Mouse (Mus musculus): ENCODE data around the gene Treml1. TPM values are rescaled to one million over a fixed set of nuclear protein-coding genes. Genes with fewer than 3 reads are reported as not detected.
"Not testable (repeated sequence)": the region's sequence is repeated elsewhere in the genome, so short reads cannot be mapped to it uniquely, and the experiment has no call there.

Gene Treml1
- 0.28 and 0.29 TPM in 2 replicates for polyA plus RNA-seq (2012; rRNA removed)

DNA sequence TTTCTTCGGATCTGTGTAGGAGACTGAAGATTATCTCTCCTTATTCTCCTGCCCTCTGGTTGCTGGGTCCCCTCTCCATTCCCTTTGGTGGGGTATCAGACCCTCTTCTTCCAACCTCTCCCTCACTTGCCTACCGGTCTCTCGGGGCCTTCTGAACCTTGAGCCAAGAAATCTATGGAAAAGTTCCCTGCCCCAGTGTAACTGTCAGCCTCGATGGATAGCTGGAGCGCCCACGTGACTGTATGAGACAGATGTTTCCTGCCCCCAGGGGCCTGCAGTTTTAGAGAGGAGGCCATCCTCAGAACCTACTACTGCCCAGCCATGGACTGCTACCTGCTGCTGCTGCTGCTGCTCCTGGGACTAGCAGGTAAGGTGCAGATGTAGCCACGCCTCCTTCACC is at the start of gene Treml1:
Treml1 (plus strand) TSS at position 301 of the 400 bp plus-strand sequence.
- no peak for DNase-seq (ENCODE audit: low read depth)

DNA sequence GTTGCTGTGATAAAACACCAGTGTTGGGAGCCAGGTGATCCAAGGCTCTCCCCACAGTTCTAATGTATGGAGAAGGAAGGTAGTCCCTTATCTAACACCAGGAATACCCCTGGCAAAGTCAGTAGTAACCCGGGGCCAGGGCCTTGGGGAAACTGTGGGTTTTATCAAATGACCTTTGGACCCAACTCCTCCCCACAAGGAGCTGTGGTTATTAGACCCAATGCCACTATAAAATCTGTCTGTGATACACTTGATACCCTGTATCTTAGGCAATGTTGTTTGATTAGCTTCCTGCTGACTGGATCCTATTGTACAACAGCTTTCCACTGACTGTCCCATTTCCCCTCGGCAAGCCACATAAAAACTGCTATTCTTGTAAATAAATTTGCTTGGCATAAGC is 47.6 kb upstream of the Treml1 start:
- no peak for DNase-seq (ENCODE audit: low read depth)

DNA sequence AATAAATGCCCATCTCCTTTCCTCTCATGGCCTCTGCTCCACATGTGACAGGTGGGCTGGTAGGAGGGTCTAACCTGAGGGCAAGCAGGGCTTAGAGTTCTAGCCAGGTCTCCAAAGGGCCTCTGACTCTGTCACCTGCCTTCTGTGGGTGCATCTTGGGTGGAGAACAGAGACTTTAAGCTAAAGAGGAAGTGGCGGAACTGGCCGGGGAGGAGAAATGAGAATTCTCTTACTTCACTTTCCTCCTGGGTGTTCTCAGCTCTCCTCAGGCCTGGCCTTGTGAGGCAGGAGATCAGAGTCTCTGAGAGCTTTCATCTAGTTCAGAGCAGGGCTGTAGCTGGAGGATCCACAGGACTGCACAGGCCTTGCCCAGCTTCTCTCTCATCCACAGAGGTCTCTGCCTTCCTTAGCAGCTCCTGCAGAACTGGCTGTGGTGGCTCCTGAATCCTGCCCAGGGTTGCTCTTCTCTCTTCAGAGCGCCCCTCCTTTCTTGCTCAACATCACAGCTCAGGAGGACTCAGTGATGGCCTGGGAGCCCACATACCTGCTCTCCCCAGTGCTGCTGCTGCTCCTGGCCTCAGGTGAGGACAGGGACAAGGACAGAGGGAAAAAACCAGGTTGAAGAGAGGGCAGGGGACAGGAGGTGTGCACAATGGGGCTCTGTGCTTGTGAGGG is 43.7 kb upstream of the Treml1 start, which contains the start of gene B430306N03Rik:
B430306N03Rik (plus strand) TSS at position 237 of the 675 bp plus-strand sequence.
- DNase-seq (ENCODE audit: low read depth) = not testable (repeated sequence)

DNA sequence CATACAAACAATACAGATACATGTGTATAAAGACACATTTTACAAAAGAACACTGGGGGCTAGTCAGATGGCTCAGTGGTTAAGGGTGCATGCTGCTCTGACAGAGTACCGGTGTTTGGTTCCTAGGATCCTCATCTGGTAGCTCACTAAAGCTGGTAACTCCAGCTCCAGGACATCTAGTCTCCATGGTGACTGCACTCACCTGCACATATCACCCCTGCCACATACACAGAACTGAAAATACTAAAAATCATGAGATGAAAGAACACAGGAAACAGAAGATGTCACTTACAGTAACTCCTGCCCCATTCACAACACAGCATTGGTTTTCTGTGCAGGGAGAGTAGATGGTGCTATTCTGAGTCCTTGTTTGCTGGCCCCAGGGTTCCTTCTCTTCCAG is 41.0 kb upstream of the Treml1 start:
- no peak for DNase-seq (ENCODE audit: low read depth)

DNA sequence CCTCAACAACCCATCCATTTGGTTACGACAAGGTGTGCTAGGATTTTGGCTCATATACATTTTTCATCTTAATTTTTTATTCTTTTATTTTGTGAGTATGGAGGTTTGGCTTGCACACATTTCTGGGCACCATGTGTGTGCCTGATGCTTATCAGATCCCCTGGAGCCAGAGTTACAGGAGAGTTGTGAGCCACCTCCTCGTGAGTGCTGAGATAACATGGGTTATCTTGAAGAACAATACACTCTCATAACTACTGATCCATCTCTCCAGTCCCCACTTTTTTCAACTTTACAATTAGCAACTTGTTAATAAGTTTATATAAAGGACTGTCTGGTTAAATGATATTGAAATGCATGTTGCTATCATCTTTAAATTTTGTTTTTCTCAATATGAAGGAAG is 38.4 kb upstream of the Treml1 start:
- DNase-seq (ENCODE audit: low read depth) = no peak

DNA sequence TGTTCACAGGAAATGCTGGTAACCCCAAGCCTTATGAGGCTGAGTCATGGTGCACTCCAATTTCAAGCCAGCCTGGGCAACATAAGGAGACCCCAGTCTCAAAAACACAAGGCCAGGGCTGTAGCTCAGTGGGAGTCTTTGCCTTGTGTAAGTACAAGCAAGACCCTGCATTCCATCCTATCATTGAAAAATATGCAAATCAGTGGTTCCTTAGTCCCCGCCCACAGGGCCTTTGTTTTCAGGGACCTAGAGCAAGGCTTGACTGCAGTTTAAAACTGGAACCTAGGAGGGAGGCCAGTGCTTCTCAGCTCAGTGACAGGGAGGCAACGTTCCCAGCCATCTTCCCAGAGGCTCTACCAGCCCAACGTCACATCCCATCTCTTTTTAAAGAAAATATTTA is 36.5 kb upstream of the Treml1 start:
- no peak for DNase-seq (ENCODE audit: low read depth)

DNA sequence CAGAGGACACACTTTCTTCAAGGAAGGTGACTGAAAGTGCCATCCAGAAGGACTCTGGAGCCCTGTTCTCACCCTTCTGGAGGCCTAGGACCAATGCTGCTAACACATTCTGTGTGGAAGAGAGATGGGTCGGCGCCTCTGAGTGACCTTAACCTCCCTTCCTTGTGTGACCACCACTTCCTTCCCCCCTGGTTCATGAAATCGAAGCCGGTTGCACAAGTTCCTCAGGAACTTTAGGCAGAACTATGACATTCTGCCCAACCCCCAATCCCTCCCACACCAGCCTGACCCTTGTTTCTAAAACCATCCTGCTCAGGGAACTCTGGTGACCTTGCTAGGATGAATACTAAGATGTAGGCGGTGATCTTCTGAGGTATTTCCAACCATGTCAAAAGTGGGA is 35.5 kb upstream of the Treml1 start:
- DNase-seq (ENCODE audit: low read depth) = no peak

DNA sequence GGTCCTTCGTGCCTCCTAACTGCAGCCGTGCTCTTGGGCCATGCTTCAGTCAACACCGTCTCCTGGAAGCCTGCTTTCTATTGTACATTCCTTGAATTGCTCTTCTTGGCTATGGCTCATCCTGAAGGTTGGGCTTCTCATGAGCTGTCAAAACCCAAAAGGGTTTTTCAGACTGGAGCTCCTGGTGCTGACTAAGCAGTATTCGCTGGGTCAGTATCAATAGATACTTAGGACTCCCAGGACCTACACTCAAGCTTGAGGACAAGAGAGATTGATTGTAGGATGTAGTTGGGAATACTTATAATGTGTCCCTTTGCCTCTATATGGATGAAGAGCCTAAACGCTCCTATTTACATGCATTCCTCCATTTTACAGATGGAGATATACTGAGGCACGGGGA is 34.6 kb upstream of the Treml1 start:
- no peak for DNase-seq (ENCODE audit: low read depth)

DNA sequence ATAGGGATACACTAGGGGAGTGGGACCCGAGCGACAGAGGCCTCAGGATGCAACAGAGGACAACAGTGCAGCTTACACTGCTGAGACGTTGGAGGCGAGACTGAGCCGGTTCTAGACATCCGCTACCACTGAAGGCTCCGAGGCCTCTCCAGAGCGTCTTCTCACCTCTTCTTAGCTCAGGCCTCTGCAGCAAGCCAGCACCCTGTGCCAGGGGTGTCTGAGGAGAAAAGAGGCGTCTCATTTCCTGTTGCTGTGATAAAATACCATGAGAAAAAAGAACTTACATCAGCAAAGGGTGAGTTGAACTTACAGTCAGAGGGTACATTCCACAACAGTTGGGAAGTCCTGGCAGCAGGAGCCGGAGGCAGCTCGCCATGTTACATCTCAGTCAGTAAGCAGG is 34.1 kb upstream of the Treml1 start:
- DNase-seq (ENCODE audit: low read depth) = no peak

DNA sequence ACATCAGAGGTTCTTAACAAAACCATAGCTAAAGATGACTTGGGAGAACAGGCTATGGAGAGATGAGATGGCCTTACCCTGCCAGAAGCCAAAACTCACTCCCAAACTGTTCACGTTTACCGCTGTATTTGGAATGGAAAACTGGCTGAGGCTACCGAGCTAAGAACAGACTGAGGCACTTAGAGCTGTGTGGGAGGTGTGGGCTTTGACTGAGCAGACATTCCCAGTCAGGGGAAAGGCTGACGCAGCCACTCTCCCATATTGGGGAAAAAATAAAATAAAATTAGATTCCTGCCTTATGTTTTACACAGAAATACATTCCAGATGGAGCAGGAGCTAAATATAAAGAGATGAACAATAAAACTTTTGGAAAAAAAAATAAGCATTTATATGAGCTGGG is 33.1 kb upstream of the Treml1 start:
- no peak for DNase-seq (ENCODE audit: low read depth)

DNA sequence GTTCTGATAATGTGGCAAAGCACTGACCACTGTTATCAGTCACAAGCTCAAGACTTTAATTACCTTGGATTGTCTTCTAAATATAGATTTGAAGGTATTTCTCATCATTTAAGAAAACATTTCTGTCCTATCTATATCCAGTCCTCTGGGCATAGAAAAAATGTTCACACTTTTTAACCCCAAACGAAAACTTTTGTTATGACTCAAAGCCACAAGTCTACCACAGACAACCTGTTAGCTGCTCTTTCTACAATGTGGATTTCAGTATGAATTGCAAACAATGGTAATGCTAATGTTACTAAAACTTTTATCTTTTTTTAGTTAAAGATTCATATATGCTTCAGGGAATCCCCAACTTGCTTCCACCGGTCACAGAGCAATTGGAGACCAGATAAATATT is 27.2 kb upstream of the Treml1 start:
- DNase-seq (ENCODE audit: low read depth) = no peak

DNA sequence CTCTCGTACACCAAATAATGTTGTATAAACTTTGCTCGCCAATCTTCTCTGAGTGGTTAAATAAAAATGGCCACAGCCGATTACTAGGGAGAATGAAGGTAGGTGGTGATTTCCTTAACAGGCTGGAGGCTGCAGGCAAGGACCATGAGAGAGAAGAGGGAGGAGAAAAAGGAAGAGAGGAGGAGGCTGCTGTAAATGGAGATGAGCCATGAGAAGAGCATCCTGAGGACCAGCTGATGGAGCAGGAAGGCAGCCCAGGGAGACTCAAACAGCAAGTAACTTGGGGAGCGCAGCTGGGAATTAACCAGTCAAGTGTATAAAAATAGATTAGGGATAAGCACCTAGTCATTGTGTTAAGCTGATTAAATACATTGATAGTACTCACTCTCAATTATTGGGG is 25.5 kb upstream of the Treml1 start:
- no peak for DNase-seq (ENCODE audit: low read depth)

DNA sequence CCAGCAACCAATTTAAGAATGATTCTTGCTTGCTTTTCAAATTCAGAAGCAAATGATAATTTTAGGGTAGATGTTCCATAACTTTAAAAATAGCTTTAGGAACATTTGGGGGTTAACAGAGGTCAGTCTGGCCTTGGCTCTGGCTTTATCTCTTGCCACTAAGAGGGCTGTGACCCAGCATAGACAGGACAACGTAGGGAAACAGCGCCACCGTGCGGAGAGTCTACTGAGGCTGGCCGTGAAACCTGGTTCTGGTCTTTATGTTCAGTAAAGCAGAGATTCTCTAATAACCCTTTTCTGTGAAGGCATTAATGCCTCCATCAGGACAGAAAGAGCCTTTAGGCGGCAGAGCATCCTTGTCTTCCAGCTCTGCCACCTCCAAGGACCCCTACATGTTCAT is 22.9 kb upstream of the Treml1 start:
- DNase-seq (ENCODE audit: low read depth) = no peak

DNA sequence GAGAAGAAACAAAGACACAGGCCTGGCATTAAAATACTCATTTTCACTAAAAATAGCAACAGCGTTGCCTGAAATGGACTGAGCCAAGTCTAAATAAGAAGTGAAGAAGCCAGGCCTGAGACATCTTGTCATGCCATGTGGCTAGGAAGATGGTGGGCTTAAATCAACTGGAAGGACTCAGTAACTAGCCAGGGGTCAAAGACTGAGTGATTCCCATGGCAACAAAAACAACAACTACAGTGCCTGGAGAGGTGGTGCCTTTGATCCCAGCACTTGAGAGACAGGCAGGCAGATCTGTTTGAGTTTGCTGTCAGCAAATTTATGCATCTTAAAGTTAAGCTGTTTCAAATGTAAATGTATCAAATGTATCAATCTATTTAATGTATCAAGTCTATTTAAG is 19.4 kb upstream of the Treml1 start:
- DNase-seq (ENCODE audit: low read depth) = no peak

DNA sequence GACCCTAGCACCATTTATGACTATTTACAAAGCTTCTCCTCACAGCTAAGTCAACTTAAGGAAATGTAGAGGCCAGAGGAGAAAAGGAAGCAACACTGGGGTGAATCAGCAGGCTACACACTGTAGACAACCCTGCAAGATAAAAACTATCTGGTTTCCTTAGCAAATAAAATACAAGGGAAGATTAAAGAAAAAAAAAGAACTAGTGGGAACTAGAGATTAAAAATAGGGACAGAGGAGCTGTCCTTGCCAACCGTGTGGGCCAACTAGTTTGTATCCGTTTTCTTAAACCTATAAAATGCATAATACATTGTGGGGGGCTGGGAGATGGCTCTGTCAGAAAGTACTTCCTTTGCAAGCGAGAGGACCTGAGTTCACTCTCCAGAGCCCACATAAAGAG is 17.8 kb upstream of the Treml1 start:
- DNase-seq (ENCODE audit: low read depth) = no peak

DNA sequence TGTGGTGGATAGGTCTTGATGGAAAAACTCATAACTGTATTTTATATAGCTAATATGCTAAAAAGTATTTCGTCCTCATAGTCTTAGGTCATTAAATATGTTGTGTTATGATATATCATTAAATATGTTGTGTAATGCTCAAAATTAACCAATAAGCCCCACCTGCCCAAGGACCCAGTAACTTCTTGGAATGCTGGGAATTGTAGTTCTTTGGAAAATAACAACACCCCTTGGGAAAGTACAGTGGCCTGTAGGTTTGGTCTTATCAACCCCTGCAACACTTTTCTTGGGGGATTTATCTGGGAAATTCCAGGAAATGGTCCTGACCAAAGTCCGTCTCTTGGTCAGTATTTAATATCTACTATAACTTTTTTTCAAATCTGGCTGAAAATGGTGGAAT is 16.7 kb upstream of the Treml1 start:
- DNase-seq (ENCODE audit: low read depth) = no peak

DNA sequence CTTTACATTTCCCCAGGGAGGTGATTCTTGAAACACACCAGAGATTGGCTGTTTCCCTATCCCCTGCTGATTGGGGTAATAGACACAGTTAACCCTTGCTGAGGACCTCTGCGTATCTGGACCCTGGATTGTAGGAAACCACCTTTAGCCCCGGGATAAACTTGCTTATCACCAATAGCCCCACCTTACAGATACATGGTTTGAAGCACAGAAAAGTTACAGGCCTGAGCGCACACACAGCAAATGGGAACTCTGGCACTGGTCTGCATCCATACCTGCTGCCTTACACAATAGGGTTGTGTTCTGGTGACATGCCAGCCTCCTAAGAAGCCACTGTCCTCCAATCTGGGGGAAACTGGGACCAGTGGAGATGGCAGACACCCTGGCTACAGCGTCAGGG is 13.9 kb upstream of the Treml1 start:
- no peak for DNase-seq (ENCODE audit: low read depth)

DNA sequence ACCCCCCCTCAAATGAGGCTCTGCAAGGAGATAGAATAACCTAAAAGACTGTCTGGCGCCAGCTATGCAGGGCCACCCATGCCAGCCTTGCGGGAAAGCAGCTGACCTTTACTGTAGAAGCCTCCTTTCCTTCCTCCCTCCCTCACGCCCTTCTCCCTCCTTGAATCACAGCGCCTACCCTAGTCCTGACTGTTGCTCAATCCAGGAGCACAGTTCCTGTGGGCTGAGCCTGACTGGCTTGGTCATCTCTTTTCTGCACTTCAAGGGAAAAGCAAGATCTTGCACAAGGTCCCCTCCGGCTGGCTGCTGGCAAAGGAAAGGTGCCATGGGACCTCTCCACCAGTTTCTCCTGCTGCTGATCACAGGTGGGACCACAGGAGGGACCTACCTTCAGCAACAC is 13.5 kb upstream of the Treml1 start, which contains the start of gene Trem2:
Trem2 (plus strand) TSS at position 171 of the 400 bp plus-strand sequence.
- DNase-seq (ENCODE audit: low read depth) = no peak

DNA sequence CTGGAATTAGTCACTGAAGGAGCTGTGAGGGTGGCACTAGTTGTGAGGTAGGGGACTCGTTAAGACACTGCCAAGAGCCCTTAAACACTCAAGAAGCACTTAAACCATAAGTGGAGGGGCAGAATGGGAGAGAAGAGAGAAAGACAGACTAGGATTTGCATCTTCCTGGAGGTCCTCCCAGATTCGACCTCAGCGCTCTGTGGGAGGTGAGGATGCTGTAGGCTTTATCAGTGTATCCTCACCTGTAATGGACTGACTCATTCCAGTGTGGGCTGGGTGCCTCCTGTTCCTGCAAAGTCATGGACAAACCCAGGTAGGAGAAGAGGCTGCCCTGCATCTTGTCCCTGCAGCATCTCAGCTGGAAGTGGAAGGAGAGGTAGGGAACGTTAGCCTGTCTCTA is 12.9 kb upstream of the Treml1 start:
- no peak for DNase-seq (ENCODE audit: low read depth)

DNA sequence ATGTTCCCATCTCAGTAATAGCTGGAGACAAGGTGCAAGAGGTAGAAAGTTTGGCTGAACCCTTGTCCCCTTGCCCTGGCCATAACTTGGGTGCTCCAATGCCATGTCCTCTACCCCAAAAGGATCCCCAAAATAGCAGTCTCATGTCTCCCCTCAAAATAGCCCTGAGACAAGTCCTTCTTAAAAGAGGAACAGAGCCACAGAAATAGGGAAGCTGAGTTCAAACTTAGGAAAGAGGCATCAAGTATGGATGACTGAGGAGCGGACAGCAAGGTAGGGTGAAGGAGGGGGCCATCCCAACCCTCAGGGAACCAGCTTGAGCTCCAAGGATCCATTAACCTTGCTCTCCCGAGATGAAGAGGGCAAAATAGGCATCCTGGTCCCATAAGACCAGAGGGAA is 12.4 kb upstream of the Treml1 start:
- DNase-seq (ENCODE audit: low read depth) = no peak

DNA sequence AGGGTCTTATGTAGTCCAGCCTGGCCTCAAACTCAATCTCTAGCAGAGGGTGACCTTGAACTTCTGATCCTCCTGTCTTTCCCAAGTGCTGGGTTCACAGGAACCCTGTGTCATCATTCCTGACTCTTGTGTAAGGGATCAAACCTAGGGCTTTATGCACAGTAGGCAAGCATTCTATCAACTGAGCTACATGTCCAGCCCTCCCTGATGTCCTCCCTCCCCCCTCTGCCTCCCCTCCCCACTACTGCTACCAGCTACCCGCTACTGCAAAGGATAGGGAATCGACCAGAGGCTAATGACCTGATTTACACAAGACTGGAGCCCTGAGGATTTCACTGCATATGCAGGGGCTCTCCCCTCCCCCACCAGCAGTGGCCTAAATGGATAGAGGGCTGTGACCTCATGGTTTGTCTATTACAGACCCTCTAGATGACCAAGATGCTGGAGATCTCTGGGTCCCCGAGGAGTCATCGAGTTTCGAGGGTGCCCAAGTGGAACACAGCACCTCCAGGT is 9.0 kb upstream of the Treml1 start:
- DNase-seq (ENCODE audit: low read depth) = no peak

DNA sequence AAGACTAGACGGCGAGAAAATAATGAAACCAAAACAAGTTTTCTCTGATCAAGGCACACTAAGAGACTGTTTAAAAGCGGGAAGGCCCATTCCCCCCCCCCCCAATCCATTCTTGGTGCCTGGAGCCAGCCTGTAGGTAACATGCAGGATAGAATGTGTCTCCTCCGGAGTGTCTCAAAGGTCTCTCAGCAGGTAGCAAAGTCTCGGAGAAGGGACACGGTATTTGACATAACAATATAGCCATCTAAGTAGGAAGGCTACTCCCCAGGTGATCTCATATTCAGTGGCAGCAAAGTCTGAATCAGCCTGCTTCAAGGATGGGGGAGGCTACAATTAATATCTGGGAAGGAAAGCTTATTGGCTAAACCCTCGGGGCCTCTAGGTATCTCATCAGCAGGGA is 6.7 kb upstream of the Treml1 start:
- not testable (repeated sequence) for DNase-seq (ENCODE audit: low read depth)

DNA sequence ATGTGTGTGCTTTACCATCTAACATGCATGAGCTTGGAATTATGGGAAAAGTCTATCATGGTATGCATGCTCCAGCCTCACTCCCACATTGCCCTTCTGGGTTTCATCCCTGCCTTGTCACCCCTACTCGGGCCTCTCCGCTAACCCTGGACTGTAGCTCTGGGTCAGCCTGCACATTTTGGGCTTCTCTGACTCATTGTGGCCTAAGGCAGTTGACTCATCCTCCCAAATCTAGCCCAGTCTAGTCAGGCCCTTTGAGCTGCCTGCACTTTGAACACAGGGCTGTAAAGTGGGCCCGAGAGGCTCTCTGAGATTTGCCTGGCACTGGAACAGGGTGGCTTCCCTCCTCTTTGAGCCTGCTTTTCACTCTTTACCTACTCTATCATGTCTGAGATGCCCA is 3.9 kb upstream of the Treml1 start:
- no peak for DNase-seq (ENCODE audit: low read depth)

DNA sequence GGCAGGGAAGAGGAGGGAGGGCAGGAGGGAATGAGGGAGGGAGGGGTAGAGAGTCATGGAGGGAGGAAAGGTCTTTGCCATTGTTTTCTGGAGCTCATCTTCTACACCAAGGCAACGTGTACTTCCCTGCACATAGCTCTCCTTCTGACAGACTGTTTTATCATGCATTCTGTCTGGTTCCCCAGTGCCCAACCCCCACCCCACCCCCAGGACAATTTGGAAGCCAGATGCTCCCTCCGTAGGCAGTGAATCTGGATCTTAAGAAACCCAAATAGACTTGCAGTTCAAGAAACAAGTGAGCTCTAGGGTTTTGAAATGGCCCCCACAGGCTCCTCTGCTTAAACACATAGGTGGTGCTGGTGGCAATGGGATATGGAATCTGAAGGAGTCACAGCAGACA is 1.8 kb upstream of the Treml1 start:
- DNase-seq (ENCODE audit: low read depth) = no peak
